Mouse (Mus musculus) mesoderm, embryonic 11.5 days (tissue): ENCODE results near the gene Ms4a4d.

Source experiments
- DNase-seq: peaks from one replicate; pipeline ENCODE4 v3.0.0-alpha.2; 2012; ENCODE audit warnings: low read depth, low spot score

The Ms4a4d gene

DNA sequence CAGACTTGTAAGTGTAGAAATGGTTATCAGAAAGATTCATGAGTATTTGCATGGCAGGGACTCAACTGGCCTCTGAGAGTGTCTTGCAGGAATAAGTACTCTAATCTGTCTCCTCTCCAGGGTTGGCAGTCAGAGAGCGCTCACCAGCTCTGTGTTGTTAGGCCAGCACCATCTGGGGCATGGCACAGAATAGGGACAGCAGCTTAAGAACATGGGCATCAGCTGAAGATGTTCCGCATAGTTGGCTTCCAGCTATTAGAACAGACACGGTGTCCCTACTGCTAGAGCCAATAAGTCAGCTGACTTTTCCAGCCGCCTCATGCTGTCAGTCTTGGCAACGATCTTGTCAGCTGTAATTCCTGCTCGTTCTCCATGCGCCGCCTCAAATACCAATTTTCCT, 38.4 kb downstream of the Ms4a4d start:
- no peak for DNase-seq

DNA sequence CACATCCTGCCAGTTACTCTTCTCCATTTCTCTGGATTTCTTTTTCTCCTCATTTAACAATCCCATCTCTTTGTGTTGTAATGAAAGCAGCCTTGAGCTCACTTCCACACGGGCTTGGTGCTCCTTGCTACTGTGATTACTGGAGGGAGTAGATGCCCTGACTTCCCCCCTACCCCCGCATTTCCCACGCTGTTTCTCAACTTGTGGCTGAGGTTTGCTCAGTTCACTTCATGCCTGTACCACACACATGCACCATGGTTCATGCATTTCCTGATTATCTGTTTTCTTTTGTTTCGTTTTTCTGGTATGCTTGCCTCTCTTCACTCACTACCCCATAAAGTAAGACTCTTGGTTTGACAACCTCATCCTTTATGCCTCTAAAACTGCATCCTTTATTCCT, 52.6 kb downstream of the Ms4a4d start:
- DNase-seq = no peak

DNA sequence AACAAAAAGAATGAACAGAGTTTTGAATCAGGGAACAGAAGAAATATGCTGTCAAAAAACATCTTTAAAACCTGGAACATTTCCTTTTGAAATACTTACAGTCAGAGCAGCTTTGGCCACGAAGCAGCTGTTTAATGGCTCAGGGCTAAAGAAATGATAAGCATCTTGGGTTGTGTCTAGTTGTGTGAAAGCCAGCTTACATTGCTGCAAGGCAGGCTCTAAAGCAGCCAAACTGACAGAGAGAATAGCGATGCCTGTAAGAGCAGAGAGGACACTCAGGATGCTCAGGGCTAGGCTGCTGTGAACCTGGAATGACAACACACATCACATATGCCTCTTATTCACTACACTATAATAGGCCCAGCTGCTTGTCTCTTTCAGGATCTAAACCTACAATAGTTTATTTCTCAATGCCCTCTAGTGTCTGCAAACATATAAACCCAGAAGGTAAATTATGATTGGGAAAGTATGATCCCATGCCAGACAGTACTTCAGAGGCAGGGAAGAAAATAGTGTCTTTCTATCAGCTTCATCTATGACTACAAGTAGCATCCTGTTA, 53.4 kb downstream of the Ms4a4d start:
- DNase-seq = no peak

DNA sequence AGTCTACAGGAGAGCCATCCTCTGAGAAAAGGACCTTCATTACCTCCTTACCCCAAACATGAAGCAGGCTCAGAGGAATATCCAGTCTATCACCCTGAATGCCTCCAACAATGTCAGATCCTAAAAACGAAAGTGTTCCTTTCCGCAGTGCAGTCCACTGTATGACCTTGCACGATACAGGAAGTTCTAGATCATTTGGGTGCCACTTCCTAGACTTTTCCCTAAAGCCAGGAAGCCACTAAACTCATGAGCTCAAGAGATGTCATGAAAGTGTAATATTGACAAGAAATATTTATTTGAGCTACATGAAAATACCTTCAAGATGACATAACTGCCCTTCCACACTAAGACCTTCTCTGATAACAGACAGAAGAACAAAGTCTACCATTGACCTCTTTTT, 64.7 kb downstream of the Ms4a4d start:
- DNase-seq = no peak

DNA sequence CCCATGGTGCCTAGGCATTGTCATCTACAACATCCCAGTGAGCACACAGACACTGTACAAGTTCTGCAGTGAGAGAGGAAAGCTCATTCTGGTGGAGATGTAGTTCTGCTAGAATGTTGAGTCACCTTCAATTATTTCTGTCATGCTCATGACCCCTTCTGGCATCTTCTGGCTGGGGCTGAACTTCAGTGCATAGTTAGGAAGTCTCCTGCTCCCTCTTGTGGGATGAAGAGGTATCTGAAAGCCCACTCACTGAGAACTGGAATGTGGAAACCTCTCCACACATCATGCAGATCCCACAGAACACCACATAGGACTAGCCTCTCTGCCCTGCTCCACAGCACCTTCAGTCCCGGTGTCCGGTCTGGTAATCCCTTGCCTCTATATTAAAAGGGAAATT, 65.4 kb downstream of the Ms4a4d start:
- DNase-seq = peak; percentile 28

DNA sequence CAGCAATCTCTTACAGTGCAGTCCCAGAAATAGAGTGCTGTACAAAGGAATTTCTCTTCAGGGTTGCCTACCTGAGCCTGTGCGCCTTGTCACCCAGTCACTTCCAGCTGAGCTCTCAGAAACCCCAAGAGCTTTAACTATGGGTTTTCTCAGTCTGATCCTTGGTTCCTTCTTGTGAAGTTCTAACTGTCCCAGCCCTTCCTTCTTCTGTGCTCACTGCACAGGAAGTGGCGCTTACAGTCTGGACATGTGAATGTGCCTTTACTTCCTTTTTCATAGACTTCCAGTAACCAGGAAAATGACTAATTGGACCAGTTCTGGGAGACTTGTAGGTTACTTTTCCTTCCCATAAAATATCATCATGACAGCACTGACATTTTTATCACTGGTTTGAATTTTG, 68.0 kb downstream of the Ms4a4d start, which contains the start of gene Ms4a6d:
Ms4a6d (minus strand) TSS at position 247 of the 400 bp plus-strand sequence.
- DNase-seq = no peak
